Mouse (Mus musculus): Measurements from ENCODE around the gene Fzd10.

The Fzd10 gene

DNA sequence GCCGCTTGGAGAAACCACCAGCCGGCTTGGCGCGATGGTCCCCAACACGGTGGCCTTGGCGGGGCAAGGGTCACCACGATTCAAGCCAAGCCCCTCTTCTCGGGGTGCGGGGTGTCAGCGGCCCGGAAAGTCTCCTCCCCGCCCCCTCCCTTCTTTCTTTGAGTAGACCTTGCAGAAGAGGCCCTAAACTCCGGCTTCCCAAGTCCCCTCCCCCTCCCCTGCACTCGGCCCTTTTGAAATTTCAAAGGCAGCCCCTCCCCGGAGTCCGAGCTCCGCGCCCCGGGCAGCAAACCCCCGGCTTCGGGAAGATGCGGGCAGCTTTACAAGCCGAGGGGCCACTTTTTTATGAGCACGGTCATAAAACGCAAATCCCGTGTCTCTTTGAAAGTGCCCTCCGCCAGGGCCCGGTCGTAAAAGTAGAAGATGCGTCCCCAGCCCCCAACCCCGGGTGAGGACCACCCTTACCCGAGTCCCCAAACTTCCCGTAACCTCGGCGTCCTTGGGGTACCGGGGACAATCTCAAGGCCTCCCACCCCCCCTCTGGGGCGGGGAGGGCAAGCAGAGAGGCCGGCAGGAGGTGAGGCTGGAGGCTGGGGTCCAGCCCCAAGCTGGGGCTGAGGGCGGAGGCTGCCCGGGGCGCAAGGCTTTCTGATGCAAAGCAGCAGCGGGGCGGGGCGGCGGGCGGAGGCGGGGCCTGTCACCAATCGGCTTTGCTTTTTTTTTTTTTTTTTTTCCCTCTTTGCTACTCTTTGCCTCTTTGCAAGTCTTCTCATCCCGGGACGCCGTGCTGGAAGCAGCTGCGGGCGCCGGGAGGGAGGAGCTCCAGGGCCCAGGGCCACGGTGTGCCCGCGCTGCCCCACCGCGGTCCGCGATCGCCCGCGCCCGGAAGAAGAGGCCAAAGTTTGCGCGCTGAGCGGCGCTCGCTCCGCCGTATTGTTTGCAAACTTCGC lies at the start of gene Fzd10:
Fzd10 (plus strand) TSS at position 773 of the 950 bp plus-strand sequence.
- H3K36me3 ChIP-seq (ENCODE audit: control insufficient read depth, insufficient read depth, low read length, poor library complexity, severe bottlenecking): no peaks in the 10 kb centered on the region
- DNase-seq (ENCODE audit: low read depth, low spot score): no peak
- no peaks in the 10 kb centered on the region; the same call in 1 of the 2 replicates for H3K27me3 ChIP-seq (ENCODE audit: control insufficient read depth, insufficient read depth, low read length, poor library complexity, severe bottlenecking)

DNA sequence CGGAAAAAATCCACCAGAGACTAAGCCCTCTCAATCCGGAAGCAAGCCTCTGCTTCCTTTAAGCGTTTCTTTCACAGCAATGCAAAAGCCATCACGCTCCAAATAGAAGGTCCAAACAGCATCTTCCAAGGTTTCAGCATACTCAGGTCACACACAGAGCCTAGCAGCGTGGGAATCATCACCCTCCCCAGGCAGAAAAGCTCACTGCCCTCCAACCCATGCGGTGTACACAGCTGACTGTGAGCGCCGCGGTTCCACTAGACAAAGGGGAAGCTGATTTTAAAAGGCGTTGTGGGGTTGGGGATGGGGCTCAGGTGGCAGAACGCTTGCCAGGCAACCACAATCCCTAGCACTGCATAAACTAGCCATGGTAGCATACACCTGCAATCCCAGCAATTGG lies 49.2 kb upstream of the Fzd10 start:
- Histone ChIP-seq H3K36me3 (ENCODE audit: control insufficient read depth, insufficient read depth, low read length, poor library complexity, severe bottlenecking) (no peaks in the 10 kb centered on the region), H3K27me3 (ENCODE audit: control insufficient read depth, insufficient read depth, low read length, poor library complexity, severe bottlenecking) (no peaks in the 10 kb centered on the region)
- DNase-seq (ENCODE audit: low read depth, low spot score): no peak

DNA sequence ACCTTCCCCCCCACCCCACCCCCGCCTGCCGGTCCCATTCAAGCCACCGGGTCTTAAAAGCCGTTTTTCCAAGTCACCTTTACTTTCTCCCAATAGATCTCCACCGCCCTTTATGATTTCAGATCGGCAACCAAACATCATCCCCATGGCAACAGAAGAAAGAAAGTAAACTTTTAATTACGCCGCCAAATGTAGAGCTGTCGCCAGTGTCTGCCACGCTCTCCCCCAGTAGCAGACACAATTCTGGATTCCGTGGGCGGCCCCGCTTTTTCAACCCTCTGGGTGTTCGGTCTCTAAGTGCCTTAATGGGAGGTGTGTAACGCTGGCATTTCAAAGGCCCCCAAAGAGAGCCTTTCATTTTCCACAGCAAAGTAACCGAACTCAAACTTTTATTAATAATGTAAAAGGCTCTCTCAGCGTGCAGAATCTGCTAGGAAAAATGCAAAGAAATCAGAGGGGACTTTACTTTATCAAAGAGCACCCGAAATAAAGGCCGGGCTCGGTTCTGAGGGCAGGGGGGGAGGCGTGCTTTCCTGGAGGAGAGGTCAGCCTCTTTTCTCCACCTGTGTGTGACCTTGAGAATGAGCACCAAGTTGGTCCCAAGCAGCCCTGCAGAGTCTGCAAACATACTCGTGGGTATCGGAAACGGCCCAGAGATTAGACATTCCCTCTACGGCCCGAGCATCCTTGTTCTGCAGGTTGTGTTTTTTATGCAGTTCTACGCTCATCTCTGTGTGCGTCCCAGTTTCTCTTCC lies 48.3 kb upstream of the Fzd10 start:
- Histone ChIP-seq H3K27me3 (ENCODE audit: control insufficient read depth, insufficient read depth, low read length, poor library complexity, severe bottlenecking) (no peaks in the 10 kb centered on the region), H3K36me3 (ENCODE audit: control insufficient read depth, insufficient read depth, low read length, poor library complexity, severe bottlenecking) (no peaks in the 10 kb centered on the region)
- no peak for DNase-seq (ENCODE audit: low read depth, low spot score)

DNA sequence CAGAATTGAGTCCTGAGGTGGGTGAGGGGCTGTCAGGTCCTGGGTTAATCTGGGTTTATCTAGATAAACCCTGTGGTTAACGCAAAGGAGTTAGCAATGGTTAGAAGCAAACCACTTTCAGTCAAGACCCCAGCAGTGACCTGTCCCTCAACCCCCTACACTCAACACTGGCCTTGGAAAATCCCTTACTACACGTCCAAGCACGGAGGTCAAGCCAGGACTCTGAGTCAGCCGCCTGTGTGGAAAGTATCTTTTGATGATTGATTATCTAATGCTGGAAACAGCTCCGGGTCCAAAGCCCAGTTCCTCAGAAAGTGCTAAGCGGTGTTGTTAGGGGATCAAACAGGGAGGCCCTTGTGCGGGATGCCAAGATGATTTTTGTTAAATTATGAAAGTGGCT lies 42.5 kb upstream of the Fzd10 start:
- H3K27me3 ChIP-seq (ENCODE audit: control insufficient read depth, insufficient read depth, low read length, poor library complexity, severe bottlenecking): no peaks in the 10 kb centered on the region
- no peaks in the 10 kb centered on the region for H3K36me3 ChIP-seq (ENCODE audit: control insufficient read depth, insufficient read depth, low read length, poor library complexity, severe bottlenecking)
- DNase-seq (ENCODE audit: low read depth, low spot score): no peak

DNA sequence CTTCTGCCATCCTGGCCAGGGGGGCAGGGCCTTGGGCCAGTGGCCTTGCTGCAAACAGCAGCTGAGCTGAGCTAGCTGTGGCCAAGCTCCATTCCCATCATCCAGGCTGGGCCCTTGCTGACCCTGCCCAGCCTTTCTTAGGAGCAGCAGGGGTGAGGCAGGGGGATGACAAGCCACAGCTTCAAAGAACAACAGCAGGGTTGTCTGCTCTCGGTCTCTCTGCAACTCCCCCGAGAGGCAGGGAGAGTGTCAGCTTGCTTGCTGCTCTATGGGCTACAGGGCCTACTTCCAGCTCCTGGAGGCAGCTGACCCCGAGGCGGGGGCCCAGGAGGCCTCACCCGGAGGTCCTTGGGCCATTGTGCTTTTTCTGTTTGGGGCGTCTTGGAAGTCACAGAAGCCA lies 33.3 kb upstream of the Fzd10 start:
- no peak for DNase-seq (ENCODE audit: low read depth, low spot score)
- Histone ChIP-seq H3K36me3 (ENCODE audit: control insufficient read depth, insufficient read depth, low read length, poor library complexity, severe bottlenecking) (no peaks in the 10 kb centered on the region), H3K27me3 (ENCODE audit: control insufficient read depth, insufficient read depth, low read length, poor library complexity, severe bottlenecking) (no peaks in the 10 kb centered on the region)

DNA sequence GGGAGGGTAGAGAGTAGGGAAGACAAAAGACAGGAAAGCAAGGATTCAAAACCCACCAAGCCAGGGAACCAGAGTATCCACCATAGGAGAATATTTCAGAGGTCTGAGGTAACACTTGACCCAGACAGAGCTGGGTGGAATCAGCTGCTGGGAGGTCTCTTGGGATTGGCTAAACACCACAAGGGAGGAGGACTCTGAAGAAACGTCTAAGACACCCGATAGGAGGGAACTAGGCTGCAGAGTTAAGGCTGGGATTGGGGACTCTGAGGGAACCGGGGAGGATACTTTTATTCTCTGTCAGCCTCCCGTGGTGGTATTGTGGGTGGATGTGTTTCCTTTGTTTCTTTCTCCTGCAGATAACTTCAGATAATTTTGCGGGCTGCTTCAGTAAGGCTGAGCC lies 31.7 kb upstream of the Fzd10 start:
- no peak for DNase-seq (ENCODE audit: low read depth, low spot score)
- H3K36me3 ChIP-seq (ENCODE audit: control insufficient read depth, insufficient read depth, low read length, poor library complexity, severe bottlenecking): no peaks in the 10 kb centered on the region
- no peaks in the 10 kb centered on the region for H3K27me3 ChIP-seq (ENCODE audit: control insufficient read depth, insufficient read depth, low read length, poor library complexity, severe bottlenecking)

DNA sequence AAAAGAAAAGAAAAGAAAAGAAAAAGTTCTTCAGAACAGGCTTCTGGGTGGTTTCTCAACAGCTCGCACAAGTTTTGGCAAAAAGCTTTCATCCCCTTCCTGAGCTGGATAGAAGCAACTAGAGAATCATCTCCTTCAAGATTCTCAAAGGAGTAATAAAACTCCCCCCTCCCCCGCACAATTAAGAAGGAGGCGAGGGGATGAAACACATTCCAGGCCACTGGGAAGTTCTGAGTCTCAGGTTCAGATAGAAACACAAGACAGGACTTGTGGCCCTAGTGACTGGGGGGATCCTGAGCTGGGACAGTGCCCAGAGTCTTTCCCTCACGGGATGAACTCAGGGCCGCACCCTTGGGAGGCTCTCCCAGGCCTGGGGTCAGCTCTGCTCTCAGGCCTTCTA lies 30.6 kb upstream of the Fzd10 start:
- no peaks in the 10 kb centered on the region for H3K36me3 ChIP-seq (ENCODE audit: control insufficient read depth, insufficient read depth, low read length, poor library complexity, severe bottlenecking)
- DNase-seq (ENCODE audit: low read depth, low spot score): no peak
- no peaks in the 10 kb centered on the region for H3K27me3 ChIP-seq (ENCODE audit: control insufficient read depth, insufficient read depth, low read length, poor library complexity, severe bottlenecking)

DNA sequence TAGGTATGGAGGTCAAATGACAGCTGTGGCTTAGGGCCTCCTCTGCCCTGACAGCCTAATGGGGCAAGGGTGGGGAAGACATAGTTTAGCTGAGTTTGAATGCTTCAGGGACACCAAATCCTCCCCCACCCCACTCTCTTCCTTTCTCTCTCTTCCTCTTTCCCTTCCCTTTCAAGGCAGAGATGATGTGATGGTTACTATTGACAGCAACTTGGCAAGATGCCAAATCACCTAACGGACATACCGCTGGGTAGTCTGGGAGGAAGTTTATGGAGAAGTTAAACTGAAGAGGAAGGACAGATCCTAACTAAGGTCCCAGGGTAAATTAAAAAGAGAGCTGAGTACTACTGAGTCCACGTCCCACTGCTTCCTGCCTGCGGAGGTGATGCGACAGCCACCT lies 29.8 kb upstream of the Fzd10 start:
- Histone ChIP-seq H3K36me3 (ENCODE audit: control insufficient read depth, insufficient read depth, low read length, poor library complexity, severe bottlenecking) (no peaks in the 10 kb centered on the region), H3K27me3 (ENCODE audit: control insufficient read depth, insufficient read depth, low read length, poor library complexity, severe bottlenecking) (no peaks in the 10 kb centered on the region)
- DNase-seq (ENCODE audit: low read depth, low spot score): no peak

DNA sequence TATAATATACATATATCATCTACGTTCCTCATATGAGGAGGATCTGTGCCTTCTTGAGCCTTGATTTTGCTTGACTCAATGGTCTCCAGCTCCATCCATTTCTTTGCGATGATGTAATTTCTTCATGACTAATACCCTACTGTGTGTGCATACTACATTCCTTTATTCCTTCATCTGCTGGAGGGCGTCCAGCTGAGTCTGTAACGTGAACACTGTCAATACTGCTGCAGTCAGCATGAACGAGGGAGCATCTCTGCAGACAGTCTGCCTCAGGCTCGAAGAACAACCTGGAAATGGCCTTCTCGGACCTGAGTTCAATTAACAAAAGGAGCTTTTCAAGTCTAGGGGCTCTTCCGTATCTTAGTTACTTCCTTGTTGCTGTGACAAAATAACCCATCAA lies 28.9 kb upstream of the Fzd10 start:
- DNase-seq (ENCODE audit: low read depth, low spot score): no peak
- no peaks in the 10 kb centered on the region for H3K36me3 ChIP-seq (ENCODE audit: control insufficient read depth, insufficient read depth, low read length, poor library complexity, severe bottlenecking)
- no peaks in the 10 kb centered on the region for H3K27me3 ChIP-seq (ENCODE audit: control insufficient read depth, insufficient read depth, low read length, poor library complexity, severe bottlenecking)

DNA sequence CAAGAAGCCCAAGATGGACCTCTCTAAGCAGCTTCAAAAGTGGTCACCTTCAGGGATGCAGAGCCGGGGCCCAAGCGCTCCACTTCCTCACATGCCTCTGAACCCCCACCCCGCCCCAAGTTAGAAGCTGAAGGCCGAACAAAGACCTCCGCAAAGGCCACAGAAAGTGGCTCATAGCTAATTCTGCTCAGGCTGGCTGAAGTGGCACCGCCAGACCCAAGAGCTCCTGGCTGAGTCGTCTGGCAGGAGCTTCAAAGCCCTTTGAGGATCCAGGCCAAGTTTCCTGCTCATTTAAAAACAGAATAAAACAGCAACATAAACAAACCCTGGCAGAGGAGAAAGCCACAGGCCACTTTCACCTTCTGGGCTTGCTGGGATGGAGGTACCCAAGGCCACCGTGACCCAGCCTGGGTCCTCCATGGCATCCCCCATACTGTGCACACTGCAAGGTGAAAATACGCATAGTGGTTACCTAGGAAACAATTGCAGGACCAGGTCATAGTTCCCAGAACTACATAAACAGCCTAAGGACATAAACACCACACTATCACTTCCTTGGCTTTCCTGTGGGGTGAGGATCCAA lies 24.6 kb upstream of the Fzd10 start:
- no peak for DNase-seq (ENCODE audit: low read depth, low spot score)
- Histone ChIP-seq H3K36me3 (ENCODE audit: control insufficient read depth, insufficient read depth, low read length, poor library complexity, severe bottlenecking) (no peaks in the 10 kb centered on the region), H3K27me3 (ENCODE audit: control insufficient read depth, insufficient read depth, low read length, poor library complexity, severe bottlenecking) (no peaks in the 10 kb centered on the region)

DNA sequence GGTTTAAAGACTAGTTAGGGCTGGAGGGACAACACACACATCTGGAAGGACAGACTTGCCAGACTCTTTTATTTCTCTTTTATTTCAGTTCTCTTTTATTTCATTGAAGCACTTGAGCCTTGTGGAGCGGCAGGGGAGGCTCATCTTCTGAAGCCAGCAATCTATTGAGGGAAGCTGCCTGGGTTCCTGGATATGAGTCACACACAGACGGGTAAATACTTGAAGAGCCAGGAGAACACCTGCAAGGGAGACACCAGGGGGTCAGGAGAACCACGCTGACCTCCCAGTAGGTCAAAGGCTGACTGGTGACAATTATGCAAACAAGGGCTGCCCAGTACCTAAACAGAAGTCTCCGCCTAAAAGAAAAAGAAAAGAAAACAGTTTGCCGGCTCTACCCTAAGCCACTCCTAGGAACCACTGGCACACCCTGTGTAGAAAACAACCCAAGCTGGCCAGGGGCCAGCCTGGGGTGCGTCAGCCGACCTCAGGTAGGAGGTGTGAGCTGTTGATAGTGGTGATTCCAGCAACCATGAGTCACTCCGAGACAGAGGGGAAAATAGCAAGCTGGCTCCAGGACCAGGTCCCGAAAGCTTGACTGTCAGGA lies 21.5 kb upstream of the Fzd10 start:
- H3K36me3 ChIP-seq (ENCODE audit: control insufficient read depth, insufficient read depth, low read length, poor library complexity, severe bottlenecking): no peaks in the 10 kb centered on the region
- no peaks in the 10 kb centered on the region for H3K27me3 ChIP-seq (ENCODE audit: control insufficient read depth, insufficient read depth, low read length, poor library complexity, severe bottlenecking)
- DNase-seq (ENCODE audit: low read depth, low spot score): no peak

DNA sequence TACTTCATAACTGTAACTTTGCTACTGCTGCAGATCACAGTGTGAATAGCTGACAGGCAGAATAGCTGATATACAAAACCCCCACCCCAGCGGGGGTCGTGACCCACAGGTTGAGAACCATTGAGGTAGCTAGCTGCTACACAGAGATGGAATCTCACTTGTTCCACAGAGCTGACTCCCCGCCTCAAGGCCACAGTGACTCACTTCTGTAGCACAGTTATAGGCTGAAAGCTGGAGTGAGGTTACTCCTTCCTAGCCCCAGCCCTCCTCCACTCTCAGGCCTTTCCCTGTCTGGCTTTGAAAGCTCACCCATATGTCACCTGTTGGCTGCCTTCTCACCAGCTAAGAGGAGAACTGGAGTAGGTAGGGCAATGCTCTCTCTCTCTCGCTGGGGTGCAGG lies 19.7 kb upstream of the Fzd10 start:
- Histone ChIP-seq H3K36me3 (ENCODE audit: control insufficient read depth, insufficient read depth, low read length, poor library complexity, severe bottlenecking) (no peaks in the 10 kb centered on the region), H3K27me3 (ENCODE audit: control insufficient read depth, insufficient read depth, low read length, poor library complexity, severe bottlenecking) (no peaks in the 10 kb centered on the region)
- DNase-seq (ENCODE audit: low read depth, low spot score): no peak

DNA sequence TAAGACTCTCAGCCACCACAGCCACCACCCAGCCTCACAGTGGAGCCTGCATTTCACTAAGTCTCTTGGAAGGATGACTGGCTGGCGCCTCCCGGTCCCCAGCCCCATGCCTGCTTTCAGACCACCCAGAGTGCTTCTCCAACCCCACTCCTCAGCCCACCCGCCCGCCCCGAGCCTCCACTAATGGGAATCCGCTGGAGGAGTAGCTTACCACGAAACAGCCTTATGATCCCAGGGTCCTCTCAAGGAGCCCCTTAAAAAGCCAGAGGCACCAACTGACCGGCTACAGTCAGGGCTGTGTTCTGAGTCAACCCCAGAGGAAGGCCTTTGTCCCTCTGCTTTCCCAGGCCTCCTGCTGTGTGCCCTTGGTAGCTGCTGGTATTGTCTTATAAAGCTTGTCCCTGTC lies 19.1 kb upstream of the Fzd10 start:
- Histone ChIP-seq H3K27me3 (ENCODE audit: control insufficient read depth, insufficient read depth, low read length, poor library complexity, severe bottlenecking) (no peaks in the 10 kb centered on the region), H3K36me3 (ENCODE audit: control insufficient read depth, insufficient read depth, low read length, poor library complexity, severe bottlenecking) (no peaks in the 10 kb centered on the region)
- no peak for DNase-seq (ENCODE audit: low read depth, low spot score)

DNA sequence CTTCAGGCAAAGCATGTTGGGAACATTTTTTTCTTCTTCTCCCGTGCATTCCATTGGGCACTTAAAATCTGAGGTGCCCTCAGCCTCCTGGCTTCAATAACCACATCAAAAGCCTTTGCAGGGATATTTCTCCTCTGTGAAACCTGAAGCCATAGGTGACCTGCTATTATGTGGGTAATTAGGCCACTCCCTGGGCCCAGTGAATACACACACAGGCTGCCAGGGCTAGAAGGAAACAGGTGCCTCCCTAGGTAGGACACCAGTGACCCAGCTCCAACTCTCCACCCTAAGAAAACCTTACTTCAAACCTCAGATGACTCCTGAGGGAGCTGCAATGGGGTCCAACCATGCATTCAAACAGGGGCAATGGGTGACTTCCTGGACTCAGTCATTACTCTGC lies 11.4 kb upstream of the Fzd10 start:
- H3K27me3 ChIP-seq (ENCODE audit: control insufficient read depth, insufficient read depth, low read length, poor library complexity, severe bottlenecking): no peaks in the 10 kb centered on the region
- DNase-seq (ENCODE audit: low read depth, low spot score): no peak
- H3K36me3 ChIP-seq (ENCODE audit: control insufficient read depth, insufficient read depth, low read length, poor library complexity, severe bottlenecking): no peaks in the 10 kb centered on the region

DNA sequence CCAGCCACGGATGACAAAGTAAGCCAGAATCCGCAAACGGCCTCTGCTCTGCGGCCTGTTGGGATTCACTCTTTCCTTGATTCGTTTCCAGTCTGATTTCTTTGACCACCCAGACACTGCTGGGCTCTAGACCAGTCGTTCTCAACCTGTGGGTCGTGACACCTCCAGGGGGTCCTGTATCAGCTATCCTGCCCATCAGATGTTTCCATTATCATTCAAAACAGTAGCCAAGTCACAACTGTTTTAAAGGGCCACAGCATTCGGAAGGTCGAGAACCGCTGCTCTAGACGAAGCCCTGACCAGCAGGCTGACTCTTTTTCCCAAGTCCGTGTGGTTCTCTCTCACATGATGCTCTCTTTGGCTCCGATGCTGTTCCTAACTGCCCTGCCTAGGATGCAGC lies 7.2 kb upstream of the Fzd10 start:
- H3K36me3 ChIP-seq (ENCODE audit: control insufficient read depth, insufficient read depth, low read length, poor library complexity, severe bottlenecking): no peaks in the 10 kb centered on the region
- no peak for DNase-seq (ENCODE audit: low read depth, low spot score)
- no peaks in the 10 kb centered on the region for H3K27me3 ChIP-seq (ENCODE audit: control insufficient read depth, insufficient read depth, low read length, poor library complexity, severe bottlenecking)
